Mouse (Mus musculus) liver, embryonic 12.5 days (tissue): ENCODE data around the gene Tmem121b. TPM values are rescaled to one million over a fixed set of nuclear protein-coding genes. Genes with fewer than 3 reads are reported as not detected.
A peak's percentile ranks its signal among the peaks of the same experiment; 100 is the strongest.

Experiments used
- ATAC-seq: fragments of 200-750 bp; cut with Nextera tagmentation; 2 replicates; pipeline ENCODE4 v1.8.0; 2017; ENCODE audit warnings: moderate number of reproducible peaks, mild to moderate bottlenecking, moderate library complexity
- H3K27ac ChIP-seq: fragments of 300-500 bp; sonication (generic); 2 replicates; pipeline ENCODE4 v1.5.1; 2016; ENCODE audit warnings: mild to moderate bottlenecking
- H3K27me3 ChIP-seq: fragments of 300-500 bp; sonication (generic); replicated peaks from 2 replicates; pipeline ENCODE4 v1.6.1; 2016; ENCODE audit warnings: mild to moderate bottlenecking, moderate library complexity
- H3K36me3 ChIP-seq: fragments of 300-500 bp; sonication (generic); 2 replicates; pipeline ENCODE4 v1.6.1; 2016; ENCODE audit warnings: mild to moderate bottlenecking, moderate library complexity
- H3K4me1 ChIP-seq: fragments of 300-500 bp; sonication (generic); 2 replicates; pipeline ENCODE4 v1.6.1; 2016
- H3K4me2 ChIP-seq: fragments of 300-500 bp; sonication (generic); 2 replicates; pipeline ENCODE4 v1.6.1; 2016; ENCODE audit warnings: mild to moderate bottlenecking, moderate library complexity
- H3K4me3 ChIP-seq: fragments of 300-500 bp; sonication (generic); 2 replicates; pipeline ENCODE4 v1.5.1; 2016; ENCODE audit warnings: mild to moderate bottlenecking, moderate library complexity
- H3K9ac ChIP-seq: fragments of 300-500 bp; sonication (generic); 2 replicates; pipeline ENCODE4 v1.6.1; 2016; ENCODE audit warnings: mild to moderate bottlenecking, moderate library complexity
- H3K9me3 ChIP-seq: fragments of 300-500 bp; sonication (generic); replicated peaks from 2 replicates; pipeline ENCODE4 v1.6.1; 2016; ENCODE audit warnings: mild to moderate bottlenecking, moderate library complexity
- whole genome bisulfite sequencing: fragments of 180-500 bp; shearing (Covaris S2); methylation state at CpG from one replicate; pipeline ENCODE4 v1.1.7; 2016; ENCODE audit not compliant: insufficient replicate concordance; 5-methylcytosine and 5-hydroxymethylcytosine counted together
- polyA plus RNA-seq: library from polyadenylated mRNA; unstranded; fragments of >200 nt; fragmentation: Nextera tagmentation; extraction: Ambion mirVana; gene quantifications from 2 replicates; pipeline ENCODE4 v1.2.1, GENCODE M21; 2016

The Tmem121b gene
- polyA plus RNA-seq, 1 experiment from 2014 or later = 0.02 TPM

DNA sequence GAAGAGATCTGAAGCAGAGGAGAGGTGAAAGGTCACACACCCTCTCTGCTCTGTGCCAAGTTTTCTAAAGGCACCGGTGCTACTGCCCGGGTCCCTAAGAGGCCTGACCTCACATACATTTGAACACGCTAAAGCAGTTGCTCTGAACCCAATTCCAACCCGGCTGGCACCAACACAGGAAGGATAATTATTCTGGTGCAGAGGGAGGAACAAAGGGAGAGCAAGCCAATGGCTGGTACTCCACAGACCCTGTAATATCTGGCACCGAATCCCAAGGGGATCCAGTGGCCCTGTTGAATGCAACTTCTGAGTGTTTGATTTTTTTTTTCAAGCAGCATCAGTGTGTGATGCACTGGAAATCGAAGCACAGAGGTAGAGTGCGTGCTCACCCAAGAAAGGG lies 2.5 kb downstream of the Tmem121b start:
- peaks cover 23% of the 10 kb centered on the region for H3K4me1 ChIP-seq
- no peak overlapping the region for H3K4me3 ChIP-seq
- ATAC-seq = no peak
- 71% methylated on average over 7 of the region's 7 CpGs for WGBS
- H3K9me3 ChIP-seq = no peaks in the 10 kb centered on the region
- no peaks in the 10 kb centered on the region for H3K36me3 ChIP-seq
- H3K4me2 ChIP-seq = no peak overlapping the region
- H3K9ac ChIP-seq = no peak overlapping the region
- no peak overlapping the region for H3K27ac ChIP-seq
- H3K27me3 ChIP-seq = peaks cover 71% of the 10 kb centered on the region

DNA sequence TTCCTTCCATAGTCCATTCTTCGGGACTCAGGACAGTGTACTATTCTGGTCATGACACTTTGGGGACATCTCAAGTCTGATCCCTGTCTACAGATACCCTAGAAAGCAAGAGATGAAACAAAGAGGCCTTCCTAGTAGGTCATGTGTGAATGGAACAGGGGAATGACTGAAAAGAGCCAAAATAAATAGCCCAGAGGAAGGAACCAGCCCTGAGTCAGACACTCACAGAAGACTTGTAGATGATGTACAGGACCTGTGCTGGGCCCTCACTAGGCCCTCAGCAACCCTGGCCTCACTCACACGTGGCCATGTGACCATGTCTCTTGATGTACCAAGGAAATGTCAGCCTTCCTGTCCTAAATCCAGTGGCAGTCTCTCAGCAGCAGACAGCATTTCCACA lies 4.1 kb downstream of the Tmem121b start:
- Histone ChIP-seq H3K9me3 (no peaks in the 10 kb centered on the region), H3K9ac (no peak overlapping the region), H3K27me3 (peaks cover 66% of the 10 kb centered on the region), H3K4me2 (no peak overlapping the region), H3K4me3 (no peak overlapping the region), H3K36me3 (no peaks in the 10 kb centered on the region), H3K27ac (no peak overlapping the region), H3K4me1 (peaks cover 38% of the 10 kb centered on the region)
- no peak for ATAC-seq
- 45% methylated on average over 2 of the region's 2 CpGs for whole genome bisulfite sequencing

DNA sequence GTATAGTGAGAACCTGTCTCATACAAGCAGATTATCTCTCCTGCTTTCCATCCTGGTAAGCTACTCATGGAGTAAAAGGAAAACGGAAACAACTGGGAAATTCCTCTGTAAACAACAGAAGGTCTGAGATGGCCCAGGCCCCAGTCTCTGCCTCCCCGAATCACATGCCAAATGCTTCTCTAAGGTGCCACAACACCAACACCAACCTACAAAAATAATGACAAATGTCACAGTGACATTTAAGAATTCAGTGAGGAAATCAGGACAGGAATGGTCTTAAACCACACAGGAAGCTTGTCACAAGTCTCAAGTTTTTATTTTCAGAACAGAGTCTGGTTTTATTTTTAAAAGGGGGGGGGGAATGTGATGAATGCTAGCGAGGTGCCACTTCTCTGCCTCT lies 5.0 kb downstream of the Tmem121b start:
- Histone ChIP-seq H3K27ac (no peak overlapping the region), H3K9me3 (no peaks in the 10 kb centered on the region), H3K4me2 (no peak overlapping the region), H3K4me3 (no peak overlapping the region), H3K27me3 (peaks cover 58% of the 10 kb centered on the region), H3K4me1 (peaks cover 36% of the 10 kb centered on the region), H3K9ac (no peak overlapping the region), H3K36me3 (no peaks in the 10 kb centered on the region)
- WGBS = 41% methylated on average over 3 of the region's 3 CpGs
- no peak for ATAC-seq

DNA sequence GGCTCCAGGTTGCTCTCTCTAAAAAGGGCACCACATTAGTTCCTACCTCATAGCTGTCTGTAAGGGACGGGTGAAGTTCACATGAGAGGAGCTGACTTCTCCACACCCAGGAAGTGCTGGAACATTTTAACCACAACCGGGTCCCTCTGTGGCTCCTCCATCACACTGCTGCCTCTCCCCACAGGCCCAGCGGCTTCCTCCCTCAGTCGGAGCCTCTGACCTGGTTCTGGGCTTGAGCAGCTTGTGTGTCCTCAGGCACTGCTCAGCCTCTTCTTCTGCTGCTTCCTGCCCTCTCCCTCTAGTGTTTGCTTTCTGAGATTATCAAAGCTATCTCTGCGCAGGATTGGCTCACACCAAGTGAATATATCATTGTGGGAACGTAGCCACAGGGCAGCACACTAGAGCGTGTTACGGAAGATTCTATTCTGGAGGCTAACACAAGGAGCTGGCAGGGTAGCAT lies 7.5 kb downstream of the Tmem121b start:
- H3K36me3 ChIP-seq = peaks cover 19% of the 10 kb centered on the region
- H3K4me3 ChIP-seq = no peak overlapping the region
- H3K4me1 ChIP-seq = peaks cover 16% of the 10 kb centered on the region
- no peak overlapping the region for H3K4me2 ChIP-seq
- no peaks in the 10 kb centered on the region for H3K9me3 ChIP-seq
- H3K27me3 ChIP-seq = peaks cover 32% of the 10 kb centered on the region
- no peak for ATAC-seq
- no peak overlapping the region for H3K27ac ChIP-seq
- WGBS = 40% methylated on average over 8 of the region's 8 CpGs
- no peak overlapping the region for H3K9ac ChIP-seq

DNA sequence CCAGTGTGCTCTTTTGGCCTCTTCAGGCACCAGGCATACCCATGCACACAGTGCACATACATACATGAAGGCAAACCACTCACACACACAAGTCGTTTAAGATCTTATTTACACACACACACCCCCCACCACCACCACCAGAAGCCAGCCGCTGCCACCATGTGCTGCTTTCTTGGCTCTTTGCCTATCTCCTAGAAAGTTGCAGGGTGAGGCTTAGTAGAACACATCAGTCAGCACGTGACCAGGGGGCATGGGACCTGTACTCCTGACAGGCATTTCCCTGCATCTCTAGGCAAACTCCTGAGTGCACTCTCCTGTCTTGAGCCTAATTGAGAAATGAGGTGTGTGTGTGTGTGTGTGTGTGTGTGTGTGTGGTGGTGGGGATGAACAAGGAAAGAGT lies 8.6 kb downstream of the Tmem121b start:
- H3K4me1 ChIP-seq = peaks cover 16% of the 10 kb centered on the region
- ATAC-seq = no peak
- H3K4me3 ChIP-seq = no peak overlapping the region
- no peak overlapping the region for H3K27ac ChIP-seq
- peaks cover 30% of the 10 kb centered on the region for H3K36me3 ChIP-seq
- 51% methylated on average over 3 of the region's 3 CpGs for WGBS
- H3K9me3 ChIP-seq = no peaks in the 10 kb centered on the region
- H3K4me2 ChIP-seq = no peak overlapping the region
- H3K9ac ChIP-seq = no peak overlapping the region
- H3K27me3 ChIP-seq = peaks cover 21% of the 10 kb centered on the region

DNA sequence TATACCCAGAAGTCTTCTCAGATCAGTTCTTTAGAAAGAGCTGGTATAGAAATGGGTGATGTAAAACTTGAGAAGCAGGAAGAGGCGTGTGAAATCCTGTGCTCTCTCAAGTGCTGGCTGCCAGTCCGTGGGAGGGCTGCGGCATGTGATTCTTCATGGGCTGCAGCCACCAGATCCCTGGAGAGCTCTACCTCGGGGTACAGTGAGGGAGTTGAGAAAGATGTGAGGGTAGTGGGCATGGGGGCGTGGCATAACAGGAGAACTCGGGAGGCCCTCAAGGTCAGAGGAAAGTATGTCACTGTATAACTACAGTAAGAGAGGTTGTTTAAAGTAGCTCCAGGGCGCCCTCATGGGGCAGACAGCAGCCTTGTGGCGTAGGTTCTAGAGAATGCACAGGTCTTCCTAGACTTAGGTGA lies 10.4 kb downstream of the Tmem121b start:
- peaks cover 48% of the 10 kb centered on the region for H3K36me3 ChIP-seq
- H3K9me3 ChIP-seq = no peaks in the 10 kb centered on the region
- no peak overlapping the region for H3K9ac ChIP-seq
- no peak overlapping the region for H3K4me3 ChIP-seq
- 41% methylated on average over 8 of the region's 8 CpGs for WGBS
- H3K4me2 ChIP-seq = no peak overlapping the region
- H3K27me3 ChIP-seq = peaks cover 12% of the 10 kb centered on the region; the same call in 1 of the 2 replicates
- no peak overlapping the region for H3K27ac ChIP-seq
- peak; percentile 54; the same call in 1 of the 2 replicates for ATAC-seq
- peaks cover 18% of the 10 kb centered on the region for H3K4me1 ChIP-seq

DNA sequence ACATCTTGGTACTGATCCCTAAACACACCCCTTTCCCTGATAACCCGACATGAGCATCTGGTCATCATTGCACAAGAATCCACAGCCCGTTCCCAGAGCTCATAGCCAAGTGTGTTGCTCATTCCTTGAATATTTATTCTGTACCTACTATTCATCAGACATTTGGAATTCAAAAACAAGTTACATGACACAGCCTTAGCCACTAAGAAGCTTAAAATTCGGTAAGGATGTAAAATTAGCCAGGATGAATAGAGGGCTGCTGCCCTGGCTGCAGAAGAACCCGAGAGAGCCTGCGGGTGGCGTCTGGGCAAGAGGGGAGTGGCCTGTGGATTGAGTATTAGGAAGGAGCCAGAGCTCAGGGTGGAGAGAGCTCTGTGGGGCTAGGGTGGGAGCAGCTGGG lies 10.9 kb downstream of the Tmem121b start:
- Histone ChIP-seq H3K4me1 (peaks cover 23% of the 10 kb centered on the region), H3K4me2 (no peak overlapping the region), H3K4me3 (no peak overlapping the region), H3K27ac (no peak overlapping the region), H3K9me3 (no peaks in the 10 kb centered on the region), H3K9ac (no peak overlapping the region), H3K36me3 (peaks cover 52% of the 10 kb centered on the region), H3K27me3 (peaks cover 12% of the 10 kb centered on the region; the same call in 1 of the 2 replicates)
- ATAC-seq = no peak
- WGBS = 48% methylated on average over 6 of the region's 6 CpGs

DNA sequence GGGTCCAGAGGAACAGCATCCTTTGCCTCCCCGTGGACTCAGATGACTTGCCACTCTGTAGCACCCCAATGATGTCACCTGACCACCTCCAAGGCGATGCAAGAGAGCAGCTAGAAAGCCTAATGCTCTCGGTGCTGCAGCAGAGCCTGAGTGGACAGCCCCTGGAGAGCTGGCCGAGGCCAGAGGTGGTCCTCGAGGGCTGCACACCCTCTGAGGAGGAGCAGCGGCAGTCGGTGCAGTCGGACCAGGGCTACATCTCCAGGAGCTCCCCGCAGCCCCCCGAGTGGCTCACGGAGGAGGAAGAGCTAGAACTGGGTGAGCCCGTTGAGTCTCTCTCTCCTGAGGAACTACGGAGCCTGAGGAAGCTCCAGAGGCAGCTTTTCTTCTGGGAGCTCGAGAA lies 11.6 kb downstream of the Tmem121b start:
- H3K27ac ChIP-seq = no peak overlapping the region
- WGBS = 82% methylated on average over 14 of the region's 14 CpGs
- peaks cover 12% of the 10 kb centered on the region; the same call in 1 of the 2 replicates for H3K27me3 ChIP-seq
- peaks cover 60% of the 10 kb centered on the region for H3K36me3 ChIP-seq
- H3K4me3 ChIP-seq = no peak overlapping the region
- ATAC-seq = no peak
- peaks cover 23% of the 10 kb centered on the region for H3K4me1 ChIP-seq
- no peak overlapping the region for H3K4me2 ChIP-seq
- no peaks in the 10 kb centered on the region for H3K9me3 ChIP-seq
- no peak overlapping the region for H3K9ac ChIP-seq

DNA sequence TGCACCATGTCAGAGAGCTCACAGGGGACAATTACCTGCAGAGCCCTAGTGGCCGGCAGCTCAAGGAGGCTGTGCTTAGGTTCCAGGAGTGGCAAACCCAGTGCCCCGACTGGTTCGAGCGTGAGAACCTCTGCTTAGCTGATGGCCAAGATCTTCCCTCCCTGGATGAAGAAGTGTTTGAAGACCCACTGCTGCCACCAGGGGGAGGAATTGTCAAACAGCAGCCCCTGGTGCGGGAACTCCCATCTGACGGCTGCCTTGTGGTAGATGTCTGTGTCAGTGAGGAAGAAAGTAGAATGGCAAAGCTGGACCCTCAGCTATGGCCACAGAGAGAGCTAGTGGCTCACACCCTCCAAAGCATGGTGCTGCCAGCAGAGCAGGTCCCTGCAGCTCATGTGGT lies 12.1 kb downstream of the Tmem121b start:
- H3K27ac ChIP-seq = no peak overlapping the region
- no peak overlapping the region for H3K4me3 ChIP-seq
- H3K36me3 ChIP-seq = peaks cover 65% of the 10 kb centered on the region
- H3K4me1 ChIP-seq = peaks cover 23% of the 10 kb centered on the region
- no peak overlapping the region for H3K9ac ChIP-seq
- no peak overlapping the region for H3K4me2 ChIP-seq
- WGBS = 85% methylated on average over 6 of the region's 6 CpGs
- no peak for ATAC-seq
- no peaks in the 10 kb centered on the region for H3K9me3 ChIP-seq
- H3K27me3 ChIP-seq = peaks cover 12% of the 10 kb centered on the region; the same call in 1 of the 2 replicates

DNA sequence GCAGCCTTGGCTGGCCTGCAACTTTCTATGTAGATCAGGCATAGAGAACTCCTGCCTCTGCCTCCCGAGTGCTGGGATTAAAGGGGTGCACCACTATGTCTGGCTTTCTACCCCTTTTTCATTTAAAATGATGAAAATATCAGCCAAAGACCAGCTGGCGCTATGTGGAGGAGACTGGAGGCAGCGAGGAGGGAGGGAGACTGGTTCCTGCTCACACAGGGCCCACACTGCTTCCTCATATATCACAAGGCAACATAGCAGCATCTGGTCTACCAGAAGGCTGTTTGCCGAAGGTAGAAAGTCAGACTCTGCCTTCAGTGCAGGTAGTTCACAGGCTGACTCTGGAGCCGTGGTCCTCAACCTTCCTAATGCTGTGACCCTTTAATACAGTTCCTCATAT lies 13.2 kb downstream of the Tmem121b start:
- H3K4me1 ChIP-seq = peaks cover 16% of the 10 kb centered on the region
- H3K9ac ChIP-seq = no peak overlapping the region
- no peak for ATAC-seq
- no peak overlapping the region for H3K4me3 ChIP-seq
- no peak overlapping the region for H3K27ac ChIP-seq
- no peak overlapping the region for H3K4me2 ChIP-seq
- 78% methylated on average over 5 of the region's 5 CpGs for WGBS
- H3K36me3 ChIP-seq = peaks cover 75% of the 10 kb centered on the region
- H3K9me3 ChIP-seq = no peaks in the 10 kb centered on the region
- H3K27me3 ChIP-seq = peaks cover 4% of the 10 kb centered on the region; the same call in 1 of the 2 replicates

DNA sequence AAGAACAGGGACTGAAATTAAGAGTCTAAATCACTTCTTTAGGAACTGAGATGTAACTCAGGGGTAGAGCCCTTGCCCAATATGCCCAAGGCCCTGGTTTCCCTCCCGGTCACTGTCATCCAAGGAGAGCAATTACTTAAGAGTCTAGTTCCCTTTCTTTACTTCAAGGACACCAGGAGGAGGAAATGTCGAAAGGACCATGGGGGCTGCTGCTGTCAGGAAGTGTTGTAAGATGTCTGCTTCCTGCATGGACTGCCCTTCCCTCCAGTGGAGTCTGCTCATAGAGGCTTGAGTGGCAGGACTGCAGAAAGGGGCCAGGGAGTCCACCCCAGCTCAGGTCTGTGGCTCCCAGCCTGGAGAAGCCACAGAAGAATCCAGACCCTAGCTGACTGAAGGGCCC lies 14.3 kb downstream of the Tmem121b start:
- Histone ChIP-seq H3K36me3 (peaks cover 85% of the 10 kb centered on the region), H3K4me3 (no peak overlapping the region)

DNA sequence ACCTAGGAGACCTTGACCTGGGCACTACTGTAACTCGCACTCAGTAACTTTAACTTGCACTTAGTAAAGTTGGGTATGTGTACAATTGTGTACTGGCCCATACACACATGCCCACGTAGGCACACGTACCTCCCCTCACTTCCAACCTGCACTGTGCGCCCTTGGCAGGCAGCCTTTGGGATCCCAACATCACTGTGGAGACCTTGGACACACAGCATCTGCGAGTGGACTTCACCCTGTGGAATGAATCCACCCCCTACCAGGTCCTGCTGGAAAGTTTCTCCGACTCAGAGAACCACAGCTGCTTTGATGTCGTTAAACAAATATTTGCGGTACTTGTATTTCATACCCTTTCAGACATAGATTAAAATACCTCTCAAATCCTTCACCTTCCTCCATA lies 18.3 kb downstream of the Tmem121b start:
- 69% methylated on average over 8 of the region's 8 CpGs for WGBS
- no peak overlapping the region for H3K4me2 ChIP-seq
- H3K9ac ChIP-seq = no peak overlapping the region
- H3K27me3 ChIP-seq = no peaks in the 10 kb centered on the region
- peaks cover 43% of the 10 kb centered on the region for H3K4me1 ChIP-seq
- H3K4me3 ChIP-seq = no peak overlapping the region
- H3K9me3 ChIP-seq = no peaks in the 10 kb centered on the region
- H3K36me3 ChIP-seq = peaks cover 66% of the 10 kb centered on the region
- no peak for ATAC-seq
- no peak overlapping the region for H3K27ac ChIP-seq

More for the DNA sequence above, 14.3 kb downstream of the Tmem121b start:
- no peaks in the 10 kb centered on the region for H3K9me3 ChIP-seq
- WGBS = 44% methylated on average over 2 of the region's 2 CpGs
- peaks cover 13% of the 10 kb centered on the region for H3K4me1 ChIP-seq
- H3K27ac ChIP-seq = no peak overlapping the region
- H3K4me2 ChIP-seq = no peak overlapping the region
- no peaks in the 10 kb centered on the region for H3K27me3 ChIP-seq
- H3K9ac ChIP-seq = no peak overlapping the region
- no peak for ATAC-seq

DNA sequence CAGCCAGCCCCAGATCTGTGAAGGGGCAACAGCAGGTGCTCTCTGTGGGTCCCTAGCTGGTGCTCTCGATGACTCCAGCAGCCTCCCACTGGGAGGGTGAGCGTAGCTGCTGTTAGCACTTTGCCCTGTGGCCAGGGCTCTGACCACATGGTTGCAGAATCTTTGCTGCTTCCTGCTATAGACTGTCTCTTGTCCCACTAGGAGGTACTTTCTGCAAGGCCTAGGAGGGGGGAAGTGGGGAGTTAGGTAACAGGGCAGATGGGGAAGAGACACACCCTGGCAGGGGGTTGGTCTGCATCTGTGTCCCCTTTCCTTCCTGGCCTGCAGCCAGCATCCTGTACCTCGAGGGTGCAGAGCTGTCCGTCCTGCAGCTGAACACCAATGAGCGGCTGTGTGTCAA lies 20.2 kb downstream of the Tmem121b start:
- Histone ChIP-seq H3K4me2 (no peak overlapping the region), H3K9ac (no peak overlapping the region), H3K36me3 (peaks cover 47% of the 10 kb centered on the region), H3K27ac (no peak overlapping the region), H3K9me3 (no peaks in the 10 kb centered on the region), H3K27me3 (no peaks in the 10 kb centered on the region), H3K4me3 (no peak overlapping the region), H3K4me1 (peaks cover 57% of the 10 kb centered on the region)
- ATAC-seq = peak; percentile 60
- WGBS = 45% methylated on average over 5 of the region's 5 CpGs
